Mouse (Mus musculus) cerebellum, adult 2 months (tissue): ENCODE measurements around the gene Tox4.

ENCODE experiments used
- CTCF ChIP-seq: fragments of 200-500 bp; IDR thresholded peaks from 2 replicates; pipeline ENCODE4 v1.5.1; 2011; ENCODE audit warnings: low read depth, mild to moderate bottlenecking, control low read depth, low read length, moderate library complexity, borderline replicate concordance; ENCODE audit not compliant: insufficient read depth
- POLR2A ChIP-seq: fragments of 200-500 bp; IDR thresholded peaks from 2 replicates; pipeline ENCODE4 v1.6.1; 2011; ENCODE audit warnings: low read length, control low read depth, borderline replicate concordance; ENCODE audit not compliant: insufficient read depth

- TF ChIP-seq POLR2A (no peak), CTCF (no peak)
Measured at GRCm38 (mm10) chr14:52235165-52235564, 43.8 kb upstream of the Tox4 start.
